Mouse (Mus musculus) yolk sac, embryonic 10.5 days (tissue): ENCODE measurements around the gene Rrp1.
"Not testable (repeated sequence)": the region's sequence is repeated elsewhere in the genome, so short reads cannot be mapped to it uniquely, and the experiment has no call there.

Source experiments
- DNase-seq: peaks from one replicate; pipeline ENCODE4 v3.0.0-alpha.2; 2017; ENCODE audit warnings: low spot score

The Rrp1 gene

DNA sequence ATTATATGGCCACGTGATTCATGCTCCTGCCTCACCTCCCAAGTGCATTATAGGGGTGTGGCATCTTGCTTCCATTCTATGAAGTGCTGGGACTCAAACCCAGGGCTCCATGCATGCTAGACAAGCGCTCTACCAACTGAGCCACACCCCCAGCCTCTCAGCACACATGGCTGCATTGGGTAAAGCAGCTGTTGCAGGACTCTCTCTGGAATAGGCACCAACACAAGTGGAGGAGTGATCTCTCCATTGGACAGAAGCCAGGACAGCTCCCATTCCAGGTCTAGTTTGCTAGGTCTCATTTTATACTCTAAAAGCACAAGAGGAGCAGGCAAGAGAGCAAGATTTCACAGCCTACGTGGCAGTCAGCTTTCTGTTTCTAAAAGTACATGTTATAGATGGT, 29.3 kb downstream of the Rrp1 start:
- DNase-seq: no peak

DNA sequence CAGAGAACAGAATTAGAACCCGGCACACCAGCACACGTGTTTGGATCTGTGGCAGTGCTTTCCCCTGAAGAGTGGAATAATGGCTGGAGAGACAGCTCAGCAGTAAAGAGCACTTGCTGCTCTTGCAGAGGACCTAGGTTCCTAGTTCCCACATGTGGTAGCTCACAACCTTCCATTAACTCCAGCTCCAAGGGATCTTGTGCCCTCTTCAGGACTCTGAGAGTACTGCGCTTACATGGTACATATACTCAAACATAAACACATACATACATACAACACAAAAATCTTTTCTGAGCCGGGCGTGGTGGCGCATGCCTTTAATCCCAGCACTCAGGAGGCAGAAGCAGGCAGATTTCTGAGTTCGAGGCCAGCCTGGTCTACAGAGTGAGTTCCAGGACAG, 34.3 kb downstream of the Rrp1 start:
- DNase-seq: no peak

DNA sequence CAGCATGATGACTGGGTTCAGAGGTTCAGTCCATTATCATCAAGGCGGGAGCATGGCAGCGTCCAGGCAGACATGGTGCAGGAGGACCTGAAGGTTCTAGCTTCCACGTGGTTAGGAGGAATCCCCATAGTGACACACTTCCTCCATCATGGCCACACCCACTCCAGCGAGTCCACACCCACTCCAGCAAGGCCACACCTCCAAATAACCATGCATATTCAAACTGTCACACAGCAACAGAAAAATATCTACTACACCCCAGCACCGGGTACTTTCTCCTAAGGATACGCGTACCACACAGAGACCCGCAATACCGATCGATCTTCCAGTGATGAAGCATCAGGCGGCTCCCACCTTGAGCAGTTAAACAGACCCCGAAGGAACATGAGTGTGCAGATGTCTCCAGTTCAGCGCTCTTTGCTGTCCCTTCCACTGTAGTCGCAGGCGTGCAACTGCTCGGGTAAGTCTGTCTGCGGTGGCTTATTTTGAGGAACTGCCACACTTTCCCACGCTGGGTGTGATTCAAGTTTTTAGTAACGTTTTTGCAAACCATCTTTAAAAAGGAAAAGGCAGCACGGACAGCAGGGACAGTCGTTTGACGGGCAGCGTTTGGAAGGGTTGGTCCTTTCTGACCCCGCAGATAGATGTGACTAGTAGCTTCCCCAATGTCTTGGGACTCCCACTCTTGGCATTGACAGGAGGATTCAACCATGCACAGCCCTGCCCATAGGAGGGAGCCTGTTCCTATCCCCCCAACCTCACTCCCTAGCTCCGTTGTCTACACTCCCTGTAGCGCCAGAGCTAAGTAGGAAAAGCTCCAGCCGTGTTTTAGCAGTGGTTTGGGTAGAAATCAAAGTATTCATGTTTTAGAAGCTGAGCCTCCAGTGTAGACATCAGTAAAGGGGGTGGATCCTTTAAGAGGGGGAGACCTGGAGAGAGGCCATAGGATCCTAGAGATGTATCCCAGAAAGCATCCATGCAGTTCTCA, 39.9 kb downstream of the Rrp1 start:
- no peak for DNase-seq

DNA sequence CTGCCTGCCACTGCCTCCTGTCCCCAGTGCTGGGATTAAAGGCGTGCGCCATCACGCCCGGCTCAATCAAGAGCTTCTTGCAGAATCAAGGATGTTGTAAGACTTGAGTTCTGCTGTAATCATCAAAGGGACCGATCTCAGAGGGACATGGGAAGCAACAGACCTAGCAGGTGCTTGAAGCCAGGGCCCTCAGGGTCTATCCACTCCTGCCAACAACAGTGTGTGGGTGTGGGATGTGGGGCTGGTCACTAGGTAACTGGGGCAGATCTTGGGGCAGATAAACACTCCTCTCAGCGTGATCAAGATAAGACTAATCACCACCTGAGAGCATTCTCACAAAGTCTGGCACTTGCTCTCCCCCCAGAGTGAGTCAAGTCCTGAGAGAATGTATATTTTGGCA, 41.1 kb downstream of the Rrp1 start:
- DNase-seq: no peak

DNA sequence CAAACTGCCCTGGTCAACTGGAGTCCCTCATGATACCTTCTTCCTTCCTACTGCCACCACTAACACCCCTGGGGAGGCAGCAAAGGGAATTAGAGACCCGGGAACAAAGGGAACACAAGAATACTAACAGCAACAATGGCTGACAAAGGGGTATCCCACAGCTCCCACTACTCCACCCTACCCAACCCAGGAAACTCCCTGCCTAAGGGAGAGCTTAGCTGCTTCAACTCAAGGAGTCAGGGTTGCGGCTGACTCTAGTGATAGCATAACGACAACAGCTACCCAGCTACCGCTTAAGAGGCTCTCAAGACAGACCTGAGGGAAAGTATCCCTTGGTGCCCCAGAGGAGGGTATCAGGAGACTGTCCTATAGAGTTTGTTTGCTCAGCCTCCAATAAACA, 45.3 kb downstream of the Rrp1 start:
- no peak for DNase-seq

DNA sequence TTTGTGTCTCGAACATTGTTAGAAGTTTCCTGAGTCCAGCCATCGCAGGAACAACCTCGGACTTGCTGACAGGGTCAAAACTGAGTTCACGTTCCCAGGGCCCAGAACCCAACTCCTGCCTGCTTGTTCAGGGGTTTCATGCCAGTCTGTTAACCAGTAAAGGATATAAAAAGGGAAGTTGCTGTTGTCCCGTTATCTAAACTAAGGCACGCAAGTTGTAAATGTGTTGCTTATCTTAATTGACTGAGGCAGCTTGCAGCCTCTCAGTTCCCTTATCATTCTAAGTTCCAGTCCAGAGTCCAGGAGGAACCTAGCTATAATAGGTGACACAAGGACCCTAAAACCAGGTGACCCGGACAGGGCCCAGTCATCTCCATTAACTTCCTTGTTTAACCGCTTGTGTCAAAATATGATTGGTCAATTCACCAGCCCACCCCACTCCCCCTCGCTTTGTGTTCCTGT, 46.0 kb downstream of the Rrp1 start:
- DNase-seq: peak; percentile 76

DNA sequence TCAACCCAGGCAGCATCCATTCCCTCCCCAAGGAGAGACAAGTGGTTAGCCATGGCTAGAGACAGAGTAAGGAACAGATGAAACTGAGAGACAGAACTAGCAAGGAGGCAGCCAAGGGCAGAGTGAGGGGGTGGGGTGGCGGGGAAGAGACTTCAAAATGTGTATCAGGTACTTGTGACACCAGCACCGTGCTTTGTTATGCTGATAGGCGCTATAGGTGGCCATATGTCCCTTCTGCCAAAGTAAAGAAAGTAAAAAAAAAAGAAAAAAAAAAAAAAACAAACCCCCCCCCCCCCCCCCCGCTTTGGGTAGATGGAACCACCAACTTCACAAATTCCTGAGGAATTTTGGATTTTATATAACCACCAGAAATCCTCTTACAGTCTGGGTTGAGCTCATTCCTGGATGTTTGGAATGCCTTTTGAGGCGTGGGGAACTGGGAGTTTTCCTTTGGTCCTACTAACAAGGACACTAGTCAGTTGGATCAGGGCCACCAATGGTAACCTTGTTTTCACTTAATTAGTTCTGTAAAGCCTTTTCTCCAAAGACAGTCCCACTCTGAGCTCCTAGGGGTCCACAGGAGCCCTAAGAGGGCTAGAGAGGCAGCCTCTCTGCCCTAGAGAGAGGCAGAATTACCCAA, 46.5 kb downstream of the Rrp1 start:
- DNase-seq: no peak

DNA sequence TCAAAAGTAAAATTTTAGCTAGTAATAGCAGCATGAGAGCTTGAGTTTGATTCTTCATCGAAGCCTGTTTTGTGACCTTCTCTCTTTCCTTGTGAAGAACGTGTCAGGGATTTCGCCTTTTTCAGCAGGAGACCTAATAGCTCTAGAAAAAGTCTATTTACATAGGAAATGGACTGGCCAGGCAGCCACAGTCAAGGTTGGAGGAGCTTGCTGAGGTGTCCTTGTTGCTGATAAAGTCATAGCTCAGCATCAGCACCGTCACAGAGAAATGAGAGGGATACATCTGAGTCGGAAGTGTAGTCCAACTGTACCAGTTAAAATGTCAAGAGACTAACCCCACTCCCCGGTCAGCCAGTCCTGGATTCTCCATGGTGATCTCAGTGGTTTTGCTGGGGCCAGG, 47.3 kb downstream of the Rrp1 start:
- DNase-seq: no peak

DNA sequence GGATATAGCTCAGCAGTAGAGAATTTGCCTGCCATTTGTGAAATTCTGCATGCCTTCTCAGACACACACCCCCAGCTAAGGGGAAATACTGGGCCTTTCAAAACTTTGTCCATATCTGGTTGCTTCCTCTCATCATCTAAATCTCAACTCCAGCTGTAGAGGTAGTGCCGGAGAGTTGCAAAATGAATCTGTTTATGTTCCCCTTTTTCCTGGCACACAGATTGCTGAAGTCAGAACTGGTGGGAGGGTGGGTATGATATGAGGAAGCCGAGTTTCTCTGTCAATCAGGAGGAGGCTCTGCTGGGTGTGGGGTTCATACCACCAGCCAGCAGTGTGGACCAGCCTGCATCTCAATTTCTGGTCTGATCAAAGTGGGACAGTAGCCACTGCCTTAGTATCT, 48.7 kb downstream of the Rrp1 start:
- DNase-seq: no peak

DNA sequence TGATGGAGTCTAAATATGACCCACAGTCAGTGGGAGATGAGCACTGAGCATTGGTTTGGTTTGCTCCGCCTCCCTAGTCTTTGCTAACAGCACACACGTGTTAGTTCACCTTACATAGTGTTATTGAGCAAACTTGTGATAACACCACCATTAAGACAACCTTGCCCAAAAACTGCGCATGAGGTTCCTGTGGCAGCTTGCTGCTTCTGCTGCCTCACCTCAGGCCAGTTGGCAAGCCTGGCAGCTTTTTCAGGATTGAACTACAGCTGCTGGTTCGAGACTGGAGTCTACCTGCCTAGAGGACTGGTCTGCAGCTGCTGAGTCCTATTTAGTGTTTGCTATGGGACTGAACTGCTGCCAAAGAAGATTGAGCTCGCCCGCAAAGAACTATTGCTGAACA, 49.5 kb downstream of the Rrp1 start:
- no peak for DNase-seq

DNA sequence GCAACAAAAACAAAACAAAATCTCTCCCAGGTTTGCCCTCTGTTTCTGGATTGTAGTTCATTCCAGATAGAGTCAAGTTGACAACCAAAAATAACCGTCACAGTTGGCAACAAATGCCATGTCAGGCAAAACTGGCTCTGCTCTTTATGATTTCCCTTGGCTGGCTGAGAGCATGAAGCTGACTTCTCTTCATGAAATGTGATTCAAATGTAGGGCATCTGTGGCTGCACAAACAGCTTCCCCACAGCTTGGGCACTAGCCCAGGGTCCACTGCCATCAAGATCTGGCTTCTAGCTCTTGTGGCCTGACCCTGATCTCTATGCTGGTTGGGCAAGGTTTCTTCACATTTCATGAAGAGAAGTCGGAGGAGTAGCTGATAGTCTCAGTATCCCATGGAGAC, 50.9 kb downstream of the Rrp1 start:
- no peak for DNase-seq

DNA sequence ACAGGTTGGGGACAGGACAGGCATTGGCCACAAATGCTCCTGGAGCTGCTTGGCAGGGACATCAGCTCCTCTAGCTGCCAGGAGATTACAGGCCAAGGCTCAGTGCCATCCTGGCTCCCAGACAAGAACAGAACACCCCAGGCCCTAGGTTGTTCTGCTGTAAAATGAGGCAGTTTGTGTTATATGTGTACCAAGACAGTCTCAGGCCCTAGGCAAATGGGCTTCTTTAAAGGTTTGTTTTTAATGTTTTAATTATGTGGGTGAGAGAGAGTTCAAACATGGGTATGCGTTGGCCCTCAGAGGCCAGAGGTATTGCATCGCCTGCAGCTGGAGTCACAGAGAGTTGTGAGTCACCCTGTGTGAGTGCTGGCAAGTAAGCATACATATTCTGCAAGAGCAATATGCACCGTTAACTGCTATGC, 52.5 kb downstream of the Rrp1 start:
- no peak for DNase-seq

DNA sequence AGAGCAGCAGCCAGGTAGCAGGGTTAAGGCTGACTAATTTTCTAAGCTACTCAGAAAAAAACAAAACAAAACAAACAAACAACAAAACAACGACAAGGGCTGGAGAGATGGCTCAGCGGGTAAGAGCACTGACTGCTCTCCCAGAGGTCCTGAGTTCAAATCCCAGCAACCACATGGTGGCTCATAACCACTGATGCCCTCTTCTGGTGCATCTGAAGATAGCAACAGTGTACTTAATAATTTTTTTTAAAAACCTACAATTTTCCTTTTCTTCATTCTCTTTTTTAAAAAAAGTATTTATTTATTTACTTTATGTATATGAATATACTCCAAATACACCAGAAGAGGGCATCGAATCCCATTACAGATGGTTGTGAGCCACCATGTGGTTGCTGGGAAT, 53.8 kb downstream of the Rrp1 start:
- DNase-seq: not testable (repeated sequence)

DNA sequence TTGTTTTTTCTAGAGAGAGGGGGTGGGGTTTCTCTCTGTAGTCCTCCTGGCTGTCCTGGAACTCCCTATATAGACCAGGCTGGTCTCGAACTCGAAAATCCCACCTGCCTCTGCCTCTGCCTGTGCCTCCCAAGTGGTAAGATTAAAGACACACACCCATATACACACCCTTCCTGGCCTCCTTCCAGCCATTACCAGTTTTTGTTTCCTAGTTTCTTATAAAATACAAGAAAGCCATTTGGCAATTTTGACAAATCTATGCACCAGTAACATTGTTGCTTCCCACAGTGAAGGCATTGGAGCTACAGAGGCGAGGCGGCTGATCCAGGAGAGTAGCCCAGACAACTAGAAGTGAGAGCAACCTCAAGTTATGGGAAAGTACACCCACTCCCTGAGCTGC, 54.6 kb downstream of the Rrp1 start:
- DNase-seq: no peak

DNA sequence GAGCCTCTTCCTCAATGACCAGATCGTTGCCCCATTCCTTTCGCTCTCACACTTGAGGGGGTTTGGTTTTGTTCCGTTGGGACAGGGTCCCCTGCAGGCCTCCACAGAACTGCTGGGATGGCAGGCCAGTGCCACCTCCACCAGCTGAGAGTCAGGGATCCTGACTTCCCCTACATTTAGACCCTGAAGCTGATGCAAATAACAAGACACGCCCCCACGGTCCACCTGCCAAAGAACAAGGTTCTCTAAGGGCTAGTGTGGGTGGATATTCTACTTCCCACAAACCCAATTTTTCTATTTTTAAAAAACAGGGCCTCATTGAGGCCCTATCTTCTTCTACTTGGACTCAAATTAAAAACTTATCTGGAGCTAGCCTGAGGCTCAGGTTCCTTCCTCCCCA, 55.1 kb downstream of the Rrp1 start:
- DNase-seq: no peak

DNA sequence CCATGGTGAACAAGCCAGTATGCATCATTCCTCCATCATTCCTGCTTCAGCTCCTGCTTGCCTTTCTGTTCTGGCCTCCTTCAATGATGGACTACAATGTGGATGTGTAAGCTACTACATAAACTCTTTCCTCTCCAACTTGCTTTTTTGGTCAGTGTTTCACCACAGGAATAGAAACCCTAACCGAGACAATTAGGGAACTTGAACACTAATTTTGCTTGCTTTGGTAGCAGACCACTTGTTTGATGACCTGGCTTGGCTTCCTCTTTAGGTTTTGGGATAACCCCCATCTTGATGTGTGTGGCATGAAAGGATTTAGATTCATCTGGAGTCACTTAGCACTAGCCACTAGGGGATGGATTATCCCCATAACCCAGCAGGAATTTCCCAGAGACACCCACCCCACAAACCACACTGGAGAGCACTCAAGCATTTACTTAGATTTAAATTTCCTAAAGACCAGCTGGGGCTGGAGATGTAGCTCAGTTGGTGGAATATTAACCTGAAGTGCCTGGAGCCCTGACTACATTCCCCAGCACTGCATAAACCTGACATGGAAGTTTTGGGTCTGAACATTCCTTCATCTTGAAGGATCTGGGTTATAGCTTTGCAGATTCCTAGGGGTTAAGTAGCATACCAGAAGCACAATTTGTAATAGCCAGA, 56.8 kb downstream of the Rrp1 start:
- no peak for DNase-seq

DNA sequence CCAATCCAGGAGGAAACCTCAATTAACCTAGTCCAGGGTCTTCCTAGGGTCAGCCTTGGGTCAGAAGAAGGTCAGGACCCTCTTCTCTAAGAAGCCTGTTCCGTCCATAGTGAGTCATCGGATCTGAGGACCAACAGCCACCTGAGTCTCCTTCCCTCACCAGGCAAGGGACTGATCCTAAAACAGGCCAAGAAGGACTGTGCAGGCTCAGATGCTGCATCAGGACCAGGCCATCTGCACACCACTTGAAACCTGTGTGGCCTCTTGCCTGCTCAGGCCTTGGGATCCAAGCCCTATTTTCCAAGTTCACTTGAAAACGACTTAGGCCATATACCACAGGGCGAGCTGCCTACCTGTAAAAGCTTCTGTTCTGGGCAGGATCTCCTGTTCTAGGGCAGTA, 59.6 kb downstream of the Rrp1 start:
- no peak for DNase-seq

DNA sequence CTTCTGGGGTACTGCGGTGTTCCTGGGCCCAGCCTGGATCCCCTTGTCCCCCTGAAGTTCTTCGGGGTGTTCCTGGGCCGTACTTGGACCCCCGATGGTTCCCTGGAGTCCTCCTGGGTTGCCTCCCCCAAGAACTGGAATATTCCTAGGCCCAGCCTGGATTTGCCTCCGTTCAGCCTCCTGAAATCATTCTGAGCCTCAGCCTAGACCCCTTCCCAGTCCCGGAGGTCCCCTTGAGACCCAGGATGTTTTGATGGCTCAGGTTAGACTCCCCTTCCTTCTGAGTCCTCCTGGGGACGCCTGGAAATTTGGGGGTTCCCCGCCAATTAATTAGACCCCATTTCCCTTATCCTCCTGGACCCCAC, 60.2 kb downstream of the Rrp1 start:
- no peak for DNase-seq

DNA sequence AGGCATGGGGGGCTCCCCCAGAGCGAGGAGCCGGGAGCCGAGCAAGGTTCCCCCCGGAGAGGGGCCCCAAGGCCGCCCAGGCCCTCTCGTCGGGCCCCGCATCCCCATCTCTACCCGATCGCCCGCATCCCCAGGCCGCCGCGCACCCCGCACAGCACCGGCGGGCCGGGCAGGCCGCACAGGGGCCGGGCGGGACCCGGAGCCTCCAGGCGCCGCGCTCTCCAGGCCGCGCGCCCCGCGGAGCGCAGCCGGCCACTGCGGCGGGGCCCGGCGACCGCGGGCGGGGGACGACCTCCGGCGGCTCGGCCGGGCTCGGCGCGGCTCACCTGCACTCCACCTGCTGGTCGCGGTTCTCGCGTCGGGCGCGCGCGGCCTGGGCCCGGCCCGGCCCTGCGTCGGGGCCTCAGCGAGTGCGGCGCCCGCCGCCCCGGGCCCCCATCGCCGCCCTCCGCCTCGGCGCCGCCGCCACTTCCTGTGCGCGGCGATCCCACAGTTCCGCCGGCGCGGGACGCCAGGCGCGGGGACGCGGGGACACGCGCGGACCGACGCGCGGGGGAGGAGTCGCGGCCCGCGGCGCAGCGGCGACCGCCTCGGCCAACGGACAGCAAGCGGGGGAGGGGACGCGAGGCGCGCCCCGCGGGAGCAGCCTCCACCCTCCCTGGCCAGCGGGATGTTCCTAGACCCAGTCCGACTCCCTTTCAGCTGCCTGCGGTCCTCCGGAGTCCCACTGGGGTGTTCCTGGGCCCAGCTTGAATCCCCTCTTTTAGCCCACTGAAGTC, 60.8 kb downstream of the Rrp1 start, which contains the start of gene Agpat3:
Gene Agpat3, minus strand, starts transcription at position 603 of the 779 bp plus-strand sequence.
- peak; percentile 67 for DNase-seq

DNA sequence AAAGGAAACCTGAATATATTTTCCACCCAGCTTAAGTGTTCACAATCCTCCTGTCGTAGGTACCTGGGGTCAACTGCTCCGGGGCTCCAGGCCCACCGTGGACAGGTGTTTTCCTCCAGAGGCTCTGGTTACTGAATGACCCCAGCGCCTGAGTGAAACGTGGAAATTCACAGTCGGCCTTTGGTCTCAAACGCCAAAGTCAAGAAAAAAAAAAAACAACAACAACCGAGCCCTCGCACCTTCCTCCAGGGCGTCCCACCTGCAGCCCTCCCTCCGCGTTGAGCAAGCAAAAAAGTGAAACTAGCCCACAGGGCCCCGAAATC, 61.3 kb downstream of the Rrp1 start:
- DNase-seq: peak; percentile 53

DNA sequence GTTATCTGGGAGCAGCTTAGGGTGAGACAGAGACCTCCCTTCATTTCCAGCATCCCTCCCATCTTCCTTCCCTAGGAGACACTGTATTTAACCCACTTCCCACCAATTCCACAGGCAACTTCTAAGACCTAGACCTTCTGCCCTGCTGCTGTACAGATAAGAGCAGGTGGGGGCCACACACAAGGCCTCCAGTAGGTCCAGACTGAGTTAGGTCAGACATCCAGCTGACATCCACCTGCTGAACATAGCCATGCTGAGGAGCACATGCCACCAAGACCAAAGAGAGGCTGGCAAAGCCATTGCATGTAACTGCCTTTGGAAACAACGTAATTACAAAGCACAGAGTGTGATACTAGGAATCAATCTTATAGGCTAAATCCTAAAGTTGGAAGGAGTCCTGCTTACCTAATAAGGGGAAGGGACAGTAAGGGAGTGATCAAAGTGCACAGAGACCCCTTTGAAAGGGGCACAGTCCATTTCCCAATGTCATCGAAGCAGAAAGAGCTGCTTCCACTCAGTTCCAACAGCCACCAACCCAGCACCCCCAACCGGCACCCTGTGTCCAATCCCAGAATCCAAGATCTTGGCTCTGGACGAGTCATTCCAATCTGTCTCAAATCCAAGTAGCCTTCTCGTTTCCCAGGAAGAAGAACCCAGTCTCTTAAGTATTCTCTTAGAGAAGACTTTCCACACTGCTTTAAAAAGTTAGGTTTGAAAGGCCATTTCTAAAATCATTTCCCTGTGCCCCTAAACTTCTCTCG, 61.9 kb downstream of the Rrp1 start:
- DNase-seq: no peak
